Comparison of ENCODE assay signal across 7 mouse cellular contexts in genomic region chr3:68493586-68494295, GRCm38 (mm10).
DNase-seq lines count a peak whose midpoint lies in the region; ATAC-seq and TF ChIP-seq lines count a peak whose summit lies in the region.

No protein-coding gene starts in this region.

- under 1% methylated on average over 69 of the region's 70 CpGs for WGBS in heart, embryonic 10.5 days
- WGBS in limb, embryonic 14.5 days = under 1% methylated on average over 40 of the region's 70 CpGs
- under 1% methylated on average over 70 of the region's 70 CpGs for WGBS in midbrain, embryonic 14.5 days
- WGBS in stomach, embryonic 14.5 days = under 1% methylated on average over 59 of the region's 70 CpGs

- TF ChIP-seq CTCF in brain, embryonic 14.5 days (IDR thresholded peaks at IDR 0.05; ENCODE audit: borderline replicate concordance, extremely low read depth, insufficient read depth, insufficient read length) = no peak

- peaks cover 35% of the 10 kb centered on the region for H3K4me1 ChIP-seq in erythroblast, embryonic 14.5 days (ENCODE audit: control insufficient read depth)
- peaks cover 50% of the 10 kb centered on the region for H3K4me1 ChIP-seq in heart, embryonic 10.5 days
- H3K4me1 ChIP-seq in limb, embryonic 14.5 days (ENCODE audit: control insufficient read depth, insufficient read depth, low read length) = peaks cover 22% of the 10 kb centered on the region
- H3K4me1 ChIP-seq in midbrain, embryonic 14.5 days (ENCODE audit: control insufficient read depth, insufficient read depth, low read length) = peaks cover 12% of the 10 kb centered on the region; the same call in 1 of the 2 replicates
- H3K4me1 ChIP-seq in stomach, embryonic 14.5 days (ENCODE audit: control insufficient read depth, insufficient read depth, low read length) = peaks cover 14% of the 10 kb centered on the region; the same call in 1 of the 2 replicates

- peak overlapping the region; percentile 95 for H3K27ac ChIP-seq in heart, embryonic 10.5 days
- H3K27ac ChIP-seq in limb, embryonic 14.5 days (replicated peaks; ENCODE audit: low read depth, low read length) = peak overlapping the region; percentile 82
- peak overlapping the region; percentile 74 for H3K27ac ChIP-seq in midbrain, embryonic 14.5 days (replicated peaks; ENCODE audit: low read depth, low read length)
- peak overlapping the region; percentile 96 for H3K27ac ChIP-seq in stomach, embryonic 14.5 days (ENCODE audit: low read length)

- no peaks in the 10 kb centered on the region; the same call in 1 of the 2 replicates for H3K9me3 ChIP-seq in erythroblast, embryonic 14.5 days (ENCODE audit: control insufficient read depth, low read length)
- H3K9me3 ChIP-seq in heart, embryonic 10.5 days = no peaks in the 10 kb centered on the region
- no peaks in the 10 kb centered on the region for H3K9me3 ChIP-seq in limb, embryonic 14.5 days (ENCODE audit: control insufficient read depth, low read length)
- H3K9me3 ChIP-seq in midbrain, embryonic 14.5 days (ENCODE audit: control insufficient read depth, low read length) = no peaks in the 10 kb centered on the region
- no peaks in the 10 kb centered on the region for H3K9me3 ChIP-seq in stomach, embryonic 14.5 days (ENCODE audit: control insufficient read depth, low read depth, low read length)

- ATAC-seq in limb, embryonic 14.5 days (ENCODE audit: low FRiP score, low read depth) = peak; percentile 70
- ATAC-seq in midbrain, embryonic 14.5 days (ENCODE audit: low FRiP score, low TSS enrichment) = peak; percentile 82
- ATAC-seq in stomach, embryonic 14.5 days (ENCODE audit: insufficient number of reproducible peaks, insufficient read depth, low FRiP score, low read depth) = peak; percentile 79

- peaks cover 61% of the 10 kb centered on the region for H3K27me3 ChIP-seq in erythroblast, embryonic 14.5 days (ENCODE audit: control insufficient read depth)
- no peaks in the 10 kb centered on the region for H3K27me3 ChIP-seq in heart, embryonic 10.5 days (ENCODE audit: insufficient read depth, poor library complexity, severe bottlenecking)
- H3K27me3 ChIP-seq in limb, embryonic 14.5 days (ENCODE audit: control insufficient read depth, insufficient read depth, low read length) = no peaks in the 10 kb centered on the region
- peaks cover 11% of the 10 kb centered on the region; the same call in 1 of the 2 replicates for H3K27me3 ChIP-seq in midbrain, embryonic 14.5 days (ENCODE audit: control insufficient read depth, insufficient read depth, low read length)
- H3K27me3 ChIP-seq in stomach, embryonic 14.5 days (ENCODE audit: control insufficient read depth, insufficient read depth, low read length) = no peaks in the 10 kb centered on the region

- H3K4me2 ChIP-seq in limb, embryonic 14.5 days (replicated peaks; ENCODE audit: low read depth, low read length, severe bottlenecking) = peak overlapping the region; percentile 98
- peak overlapping the region; percentile 99 for H3K4me2 ChIP-seq in midbrain, embryonic 14.5 days (ENCODE audit: low read length)
- peak overlapping the region; percentile 91 for H3K4me2 ChIP-seq in stomach, embryonic 14.5 days (replicated peaks; ENCODE audit: low read depth, low read length)

- DNase-seq in brain, embryonic 14.5 days (ENCODE audit: low read depth) = peak; percentile 88
- DNase-seq in heart, embryonic 10.5 days (ENCODE audit: low spot score) = peak; percentile 93
- peak; percentile 86 for DNase-seq in kidney, adult 9 months
- DNase-seq in limb, embryonic 14.5 days (ENCODE audit: low spot score) = peak; percentile 73
- DNase-seq in midbrain, embryonic 14.5 days = peak; percentile 86

- H3K36me3 ChIP-seq in erythroblast, embryonic 14.5 days (ENCODE audit: control insufficient read depth) = no peaks in the 10 kb centered on the region
- peaks cover 11% of the 10 kb centered on the region; the same call in 1 of the 2 replicates for H3K36me3 ChIP-seq in heart, embryonic 10.5 days
- no peaks in the 10 kb centered on the region for H3K36me3 ChIP-seq in limb, embryonic 14.5 days (ENCODE audit: control insufficient read depth, insufficient read depth, low read length)
- no peaks in the 10 kb centered on the region for H3K36me3 ChIP-seq in midbrain, embryonic 14.5 days (ENCODE audit: control insufficient read depth, insufficient read depth, low read length)
- H3K36me3 ChIP-seq in stomach, embryonic 14.5 days (ENCODE audit: control insufficient read depth, insufficient read depth, low read length) = no peaks in the 10 kb centered on the region

- TF ChIP-seq POLR2A in brain, embryonic 14.5 days (IDR thresholded peaks at IDR 0.05; ENCODE audit: borderline replicate concordance, extremely low read depth, insufficient read depth, insufficient read length, poor library complexity, severe bottlenecking) = no peak
- TF ChIP-seq POLR2A in limb, embryonic 14.5 days (IDR thresholded peaks at IDR 0.05; ENCODE audit: borderline replicate concordance, extremely low read depth, insufficient read depth, insufficient read length) = peak; percentile 49; the same call in 1 of the 2 replicates

- peak overlapping the region; percentile 62 for H3K4me3 ChIP-seq in erythroblast, embryonic 14.5 days (replicated peaks)
- H3K4me3 ChIP-seq in heart, embryonic 10.5 days = peak overlapping the region; percentile 73
- peak overlapping the region; percentile 82 for H3K4me3 ChIP-seq in limb, embryonic 14.5 days (replicated peaks; ENCODE audit: low read length)
- H3K4me3 ChIP-seq in midbrain, embryonic 14.5 days (replicated peaks; ENCODE audit: low read depth, low read length) = peak overlapping the region; percentile 66
- H3K4me3 ChIP-seq in stomach, embryonic 14.5 days (ENCODE audit: low read depth, low read length) = peak overlapping the region; percentile 78

- H3K9ac ChIP-seq in limb, embryonic 14.5 days (ENCODE audit: low read depth, low read length, severe bottlenecking) = peak overlapping the region; percentile 70
- H3K9ac ChIP-seq in midbrain, embryonic 14.5 days (replicated peaks; ENCODE audit: low read length) = peak overlapping the region; percentile 60
- H3K9ac ChIP-seq in stomach, embryonic 14.5 days (replicated peaks; ENCODE audit: low read depth, low read length) = peak overlapping the region; percentile 71

Comparison
In these comparisons a context has a peak if more than half of its experiments do, and no peak if none do; other contexts are left out.
1. Peak in every context shown above with its lines: DNase-seq, ATAC-seq, H3K4me3 ChIP-seq and H3K27ac ChIP-seq.